In the genomic region with DNA sequence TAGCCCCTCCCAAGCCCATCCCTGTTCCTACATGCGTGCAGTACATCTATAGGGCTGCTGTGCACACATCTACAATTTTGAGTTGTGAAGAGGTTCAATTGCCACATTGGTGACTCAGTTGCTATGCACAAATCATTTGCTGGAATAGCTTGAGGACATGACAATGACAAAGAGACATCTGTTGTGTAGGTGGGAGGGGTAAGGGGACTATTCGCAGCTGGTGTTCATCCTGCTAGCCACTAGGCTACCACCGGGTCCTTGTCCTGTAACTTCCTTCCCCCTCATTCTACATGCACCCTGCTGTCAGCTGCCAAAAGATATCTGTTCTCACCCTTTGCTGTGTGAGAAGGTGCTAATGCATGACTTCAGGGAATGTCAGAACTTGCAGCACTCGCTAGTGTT, we compare ENCODE assay signal across 15 mouse cellular contexts.
DNase-seq lines count a peak whose midpoint lies in the region; ATAC-seq and TF ChIP-seq lines count a peak whose summit lies in the region.
"Had no signal": no experiment of that assay in that cellular context is flagged by ENCODE, and none has a peak within 500 bp of the region (broad histone marks: within the 10 kb centered on the region; RNA-seq: fewer than 3 reads in every experiment).

No protein-coding gene starts in this region.

- peak; percentile 6 to 33 for DNase-seq in left cerebral cortex, postnatal 25 days (ENCODE audit: low spot score in 2 of 2)
- no peak for DNase-seq in left cerebral cortex, adult 2 months (ENCODE audit: extremely low spot score in 1 of 2, low spot score in 2 of 2)
- DNase-seq in ES-E14 (ENCODE audit: low read depth, low spot score) = peak; percentile 12
- DNase-seq in embryo, embryonic 11 days = peak; percentile 22
- DNase-seq in adrenal gland, postnatal 14 days = no peak
- DNase-seq in gastrocnemius, adult 2 months = no peak
- DNase-seq: adrenal gland, postnatal 25 days; cerebellum, adult 18-20 months; kidney, postnatal 10 days; right cerebral cortex, postnatal 25 days had no signal

- intact Hi-C loops in left cerebral cortex, postnatal 25 days (cut with DNase I) = no loop called here
- intact Hi-C loops in left cerebral cortex, adult 2 months (cut with DNase I) = no loop called here
- intact Hi-C loops in gastrocnemius, adult 2 months (cut with DNase I) = no loop called here

- H3K4me2 ChIP-seq in hindbrain, embryonic 16.5 days (ENCODE audit: low read length) = no peak overlapping the region
- H3K4me2 ChIP-seq: heart, embryonic 13.5 days; lung, embryonic 15.5 days had no signal

- no peak overlapping the region for H3K4me3 ChIP-seq in left cerebral cortex, adult 2 months
- H3K4me3 ChIP-seq in ES-E14 (ENCODE audit: insufficient read depth in 1 of 2, low read depth in 1 of 2, low read length in 2 of 2, poor library complexity in 1 of 2, severe bottlenecking in 1 of 2) = no peak overlapping the region
- H3K4me3 ChIP-seq in hindbrain, embryonic 16.5 days (ENCODE audit: low read length) = no peak overlapping the region
- no peak overlapping the region for H3K4me3 ChIP-seq in gastrocnemius, adult 2 months
- H3K4me3 ChIP-seq: heart, embryonic 13.5 days; lung, embryonic 15.5 days; myocyte had no signal

- WGBS in hindbrain, embryonic 16.5 days = 9% methylated on average over 4 of the region's 4 CpGs

- peak; percentile 81; the same call in 1 of the 2 replicates for ATAC-seq in hindbrain, embryonic 16.5 days
- no peak for ATAC-seq in inflammation-experienced regulatory T-cells, adult 6 months

- no peaks in the 10 kb centered on the region for H3K27me3 ChIP-seq in hindbrain, embryonic 16.5 days (replicated peaks; ENCODE audit: control insufficient read depth, insufficient read depth, low read length)
- H3K27me3 ChIP-seq: heart, embryonic 13.5 days; lung, embryonic 15.5 days had no signal

- no peaks in the 10 kb centered on the region for H3K9me3 ChIP-seq in ES-E14 (ENCODE audit: control insufficient read depth, insufficient read depth, low read depth, low read length)
- no peaks in the 10 kb centered on the region for H3K9me3 ChIP-seq in hindbrain, embryonic 16.5 days (ENCODE audit: control insufficient read depth, low read length)
- H3K9me3 ChIP-seq: heart, embryonic 13.5 days; lung, embryonic 15.5 days had no signal

- peaks cover 0 to 2% of the 10 kb centered on the region in 2 experiments; a peak in 1 of 4 replicates for H3K4me1 ChIP-seq in ES-E14 (ENCODE audit: control insufficient read depth in 2 of 2, insufficient read depth in 2 of 2, low read length in 2 of 2, poor library complexity in 1 of 2)
- H3K4me1 ChIP-seq in hindbrain, embryonic 16.5 days (ENCODE audit: control insufficient read depth, insufficient read depth, low read depth, low read length) = no peaks in the 10 kb centered on the region
- H3K4me1 ChIP-seq: heart, embryonic 13.5 days; lung, embryonic 15.5 days had no signal

- in situ Hi-C loops in ES-E14 (cut with MboI; ENCODE audit: low sequenced_read_pairs in 2 of 2, unreplicated experiment in 2 of 2) = no loop called here

- no peak for TF ChIP-seq CTCF in left cerebral cortex, adult 2 months (IDR thresholded peaks at IDR 0.05)
- no peak for TF ChIP-seq CTCF in gastrocnemius, adult 2 months (IDR thresholded peaks at IDR 0.05)

- no peak overlapping the region for H3K27ac ChIP-seq in left cerebral cortex, adult 2 months
- no peak overlapping the region for H3K27ac ChIP-seq in ES-E14 (ENCODE audit: insufficient read depth, low read depth, low read length, poor library complexity, severe bottlenecking)
- H3K27ac ChIP-seq in hindbrain, embryonic 16.5 days (ENCODE audit: low read depth, low read length) = no peak overlapping the region
- no peak overlapping the region for H3K27ac ChIP-seq in gastrocnemius, adult 2 months
- H3K27ac ChIP-seq: heart, embryonic 13.5 days; lung, embryonic 15.5 days had no signal

- H3K9ac ChIP-seq in ES-E14 (ENCODE audit: insufficient read depth, low read depth, low read length, poor library complexity, severe bottlenecking) = no peak overlapping the region
- no peak overlapping the region for H3K9ac ChIP-seq in hindbrain, embryonic 16.5 days (ENCODE audit: low read depth, low read length)
- H3K9ac ChIP-seq: heart, embryonic 13.5 days; lung, embryonic 15.5 days had no signal

- no peaks in the 10 kb centered on the region for H3K36me3 ChIP-seq in ES-E14 (ENCODE audit: control insufficient read depth, insufficient read depth, low read length, poor library complexity, severe bottlenecking)
- H3K36me3 ChIP-seq in hindbrain, embryonic 16.5 days (ENCODE audit: control insufficient read depth, insufficient read depth, low read length) = no peaks in the 10 kb centered on the region
- H3K36me3 ChIP-seq: heart, embryonic 13.5 days; lung, embryonic 15.5 days had no signal

TF ChIP-seq in ES-E14, 5 proteins besides CTCF, POLR2A, EP300 and RAD21:
- TF ChIP-seq MAFK (IDR thresholded peaks at IDR 0.05; ENCODE audit: insufficient read depth, low read depth, low read length) = no peak
- no peak for TF ChIP-seq ZC3H11A (IDR thresholded peaks at IDR 0.05; ENCODE audit: borderline replicate concordance, low read depth, low read length)
- no peak for TF ChIP-seq ZNF384 (IDR thresholded peaks at IDR 0.05; ENCODE audit: low read depth, low read length)
- no peak for TF ChIP-seq HCFC1 (IDR thresholded peaks at IDR 0.05; ENCODE audit: borderline replicate concordance, insufficient read depth, low read length)
- TF ChIP-seq CHD2 (IDR thresholded peaks at IDR 0.05; ENCODE audit: low read depth, low read length) = no peak

Comparison
In these comparisons a context has a peak if more than half of its experiments do, and no peak if none do; other contexts are left out.
1. DNase-seq: peak in left cerebral cortex, postnatal 25 days (2 of 2), ES-E14 (single experiment) and embryo, embryonic 11 days (single experiment); none in left cerebral cortex, adult 2 months (0 of 2), adrenal gland, postnatal 14 days (single experiment) and gastrocnemius, adult 2 months (single experiment).